Mouse (Mus musculus): ENCODE results near the gene Rbbp6. TPM values are rescaled to one million over a fixed set of nuclear protein-coding genes. Genes with fewer than 3 reads are reported as not detected.
A peak's percentile ranks its signal among the peaks of the same experiment; 100 is the strongest.

The Rbbp6 gene
- 16.8 and 17.9 TPM in 2 replicates for polyA plus RNA-seq (2015; fragmentation: Nextera tagmentation; extraction: Ambion mirVana)

- Histone ChIP-seq H3K27ac (replicated peaks) (no peak within 1 kb of the TSS), H3K9ac (no peak within 1 kb of the TSS), H3K9me3 (no peaks in the 10 kb centered on the region), H3K4me3 (no peak within 1 kb of the TSS), H3K36me3 (no peaks in the 10 kb centered on the region), H3K27me3 (replicated peaks) (no peaks in the 10 kb centered on the region), H3K4me2 (no peak within 1 kb of the TSS), H3K4me1 (no peaks in the 10 kb centered on the region)
- 61% methylated on average over 5 of the region's 5 CpGs for WGBS
- ATAC-seq (ENCODE audit: extremely low read depth, insufficient number of reproducible peaks, low FRiP score, low TSS enrichment), result no peak
Observed at GRCm38 (mm10) chr7:122965386-122965785, at the start of gene Rbbp6. Gene Rbbp6, plus strand, starts transcription at chr7:122965686.

- no peaks in the 10 kb centered on the region for H3K27me3 ChIP-seq (replicated peaks)
- no peak for ATAC-seq (ENCODE audit: extremely low read depth, insufficient number of reproducible peaks, low FRiP score, low TSS enrichment)
Observed at GRCm38 (mm10) chr7:122919728-122920582, 45.5 kb upstream of the Rbbp6 start.

GRCm38 (mm10) chr7:122921537-122921936 lies 43.9 kb upstream of the Rbbp6 start:
- ATAC-seq (ENCODE audit: extremely low read depth, insufficient number of reproducible peaks, low FRiP score, low TSS enrichment), result no peak
- Histone ChIP-seq H3K9ac (no peak overlapping the region), H3K4me3 (no peak overlapping the region), H3K9me3 (no peaks in the 10 kb centered on the region), H3K27ac (replicated peaks) (no peak overlapping the region), H3K27me3 (replicated peaks) (no peaks in the 10 kb centered on the region), H3K4me2 (no peak overlapping the region), H3K4me1 (peaks cover 11% of the 10 kb centered on the region), H3K36me3 (no peaks in the 10 kb centered on the region)
- WGBS, result 82% methylated on average over 9 of the region's 9 CpGs

More at GRCm38 (mm10) chr7:122919728-122920582, 45.5 kb upstream of the Rbbp6 start:
- Histone ChIP-seq H3K4me3 (no peak overlapping the region), H3K9me3 (no peaks in the 10 kb centered on the region), H3K36me3 (no peaks in the 10 kb centered on the region), H3K4me2 (no peak overlapping the region), H3K4me1 (peaks cover 10% of the 10 kb centered on the region), H3K27ac (replicated peaks) (no peak overlapping the region), H3K9ac (no peak overlapping the region)
- WGBS, result 35% methylated on average over 13 of the region's 13 CpGs

GRCm38 (mm10) chr7:122924256-122924655 lies 41.2 kb upstream of the Rbbp6 start:
- no peak overlapping the region for H3K27ac ChIP-seq (replicated peaks)
- H3K9ac ChIP-seq, result no peak overlapping the region
- no peak for ATAC-seq (ENCODE audit: extremely low read depth, insufficient number of reproducible peaks, low FRiP score, low TSS enrichment)
- H3K4me1 ChIP-seq, result peaks cover 11% of the 10 kb centered on the region
- no peaks in the 10 kb centered on the region for H3K9me3 ChIP-seq
- no peaks in the 10 kb centered on the region for H3K36me3 ChIP-seq
- H3K4me2 ChIP-seq, result no peak overlapping the region
- no peak overlapping the region for H3K4me3 ChIP-seq
- no peaks in the 10 kb centered on the region for H3K27me3 ChIP-seq (replicated peaks)
- 56% methylated on average over 3 of the region's 3 CpGs for WGBS

GRCm38 (mm10) chr7:122930494-122930893 lies 35.0 kb upstream of the Rbbp6 start:
- Histone ChIP-seq H3K9me3 (no peaks in the 10 kb centered on the region), H3K4me2 (no peak overlapping the region; the same call in 1 of the 2 replicates), H3K27ac (replicated peaks) (no peak overlapping the region), H3K36me3 (no peaks in the 10 kb centered on the region), H3K4me3 (no peak overlapping the region), H3K9ac (no peak overlapping the region), H3K4me1 (peaks cover 13% of the 10 kb centered on the region), H3K27me3 (replicated peaks) (no peaks in the 10 kb centered on the region)
- 11% methylated on average over 3 of the region's 3 CpGs for WGBS
- no peak for ATAC-seq (ENCODE audit: extremely low read depth, insufficient number of reproducible peaks, low FRiP score, low TSS enrichment)

GRCm38 (mm10) chr7:122932171-122932570 lies 33.3 kb upstream of the Rbbp6 start:
- Histone ChIP-seq H3K27me3 (replicated peaks) (no peaks in the 10 kb centered on the region), H3K4me1 (peaks cover 13% of the 10 kb centered on the region), H3K4me2 (no peak overlapping the region), H3K27ac (replicated peaks) (peak overlapping the region; percentile 48), H3K4me3 (no peak overlapping the region), H3K36me3 (no peaks in the 10 kb centered on the region), H3K9ac (no peak overlapping the region), H3K9me3 (no peaks in the 10 kb centered on the region)
- WGBS, result 21% methylated on average over 1 of the region's 1 CpGs
- no peak for ATAC-seq (ENCODE audit: extremely low read depth, insufficient number of reproducible peaks, low FRiP score, low TSS enrichment)

GRCm38 (mm10) chr7:122936626-122937025 lies 28.9 kb upstream of the Rbbp6 start:
- H3K4me3 ChIP-seq, result no peak overlapping the region
- no peak overlapping the region for H3K4me2 ChIP-seq
- no peak overlapping the region for H3K27ac ChIP-seq (replicated peaks)
- ATAC-seq (ENCODE audit: extremely low read depth, insufficient number of reproducible peaks, low FRiP score, low TSS enrichment), result no peak
- no peaks in the 10 kb centered on the region for H3K9me3 ChIP-seq
- H3K9ac ChIP-seq, result no peak overlapping the region
- no peaks in the 10 kb centered on the region for H3K27me3 ChIP-seq (replicated peaks)
- H3K4me1 ChIP-seq, result peaks cover 11% of the 10 kb centered on the region
- no peaks in the 10 kb centered on the region for H3K36me3 ChIP-seq

GRCm38 (mm10) chr7:122938197-122938596 lies 27.3 kb upstream of the Rbbp6 start:
- no peak for ATAC-seq (ENCODE audit: extremely low read depth, insufficient number of reproducible peaks, low FRiP score, low TSS enrichment)
- no peaks in the 10 kb centered on the region for H3K9me3 ChIP-seq
- H3K4me2 ChIP-seq, result no peak overlapping the region
- H3K4me1 ChIP-seq, result peaks cover 7% of the 10 kb centered on the region
- no peaks in the 10 kb centered on the region for H3K27me3 ChIP-seq (replicated peaks)
- H3K4me3 ChIP-seq, result no peak overlapping the region
- H3K9ac ChIP-seq, result no peak overlapping the region
- WGBS, result 69% methylated on average over 1 of the region's 1 CpGs
- no peak overlapping the region for H3K27ac ChIP-seq (replicated peaks)
- no peaks in the 10 kb centered on the region for H3K36me3 ChIP-seq

- peaks cover 7% of the 10 kb centered on the region for H3K4me1 ChIP-seq
- 0 out of 2 replicates have a peak, but pooled peaks cover 4% of the 10 kb centered on the region for H3K9me3 ChIP-seq
- no peak overlapping the region for H3K27ac ChIP-seq (replicated peaks)
- WGBS, result 62% methylated on average over 3 of the region's 3 CpGs
- no peaks in the 10 kb centered on the region for H3K27me3 ChIP-seq (replicated peaks)
- no peak for ATAC-seq (ENCODE audit: extremely low read depth, insufficient number of reproducible peaks, low FRiP score, low TSS enrichment)
- no peaks in the 10 kb centered on the region for H3K36me3 ChIP-seq
- H3K4me3 ChIP-seq, result no peak overlapping the region
- H3K9ac ChIP-seq, result no peak overlapping the region
- H3K4me2 ChIP-seq, result no peak overlapping the region
Observed at GRCm38 (mm10) chr7:122939181-122939580, 26.3 kb upstream of the Rbbp6 start.

- peak overlapping the region; percentile 69 for H3K9ac ChIP-seq
- ATAC-seq (ENCODE audit: extremely low read depth, insufficient number of reproducible peaks, low FRiP score, low TSS enrichment), result no peak
- 0 out of 2 replicates have a peak, but pooled peaks cover 4% of the 10 kb centered on the region for H3K9me3 ChIP-seq
- H3K4me3 ChIP-seq, result peak overlapping the region; percentile 42
- WGBS, result 9% methylated on average over 12 of the region's 12 CpGs
- H3K27ac ChIP-seq (replicated peaks), result no peak overlapping the region
- peaks cover 7% of the 10 kb centered on the region for H3K4me1 ChIP-seq
- no peaks in the 10 kb centered on the region for H3K27me3 ChIP-seq (replicated peaks)
- no peaks in the 10 kb centered on the region for H3K36me3 ChIP-seq
- peak overlapping the region; percentile 65 for H3K4me2 ChIP-seq
Observed at GRCm38 (mm10) chr7:122940371-122941075, 25.0 kb upstream of the Rbbp6 start.

GRCm38 (mm10) chr7:122942111-122942510 lies 23.4 kb upstream of the Rbbp6 start:
- no peaks in the 10 kb centered on the region for H3K36me3 ChIP-seq
- H3K4me1 ChIP-seq, result peaks cover 7% of the 10 kb centered on the region
- 0 out of 2 replicates have a peak, but pooled peaks cover 4% of the 10 kb centered on the region for H3K9me3 ChIP-seq
- H3K4me2 ChIP-seq, result no peak overlapping the region
- 87% methylated on average over 8 of the region's 8 CpGs for WGBS
- H3K27me3 ChIP-seq (replicated peaks), result no peaks in the 10 kb centered on the region
- no peak overlapping the region for H3K4me3 ChIP-seq
- no peak overlapping the region for H3K27ac ChIP-seq (replicated peaks)
- ATAC-seq (ENCODE audit: extremely low read depth, insufficient number of reproducible peaks, low FRiP score, low TSS enrichment), result no peak
- no peak overlapping the region for H3K9ac ChIP-seq

Measured in heart, embryonic 13.5 days (tissue).